Mouse (Mus musculus) adrenal gland, adult 18-20 months (tissue): ENCODE results near the gene Plekha4. TPM values are rescaled to one million over a fixed set of nuclear protein-coding genes. Genes with fewer than 3 reads are reported as not detected.

Experiments used
- DNase-seq, 2 experiments: peaks; one replicate each; pipeline ENCODE4 v3.0.0; 2021 to 2022; ENCODE audit warnings: low spot score in 2 of 2
- total RNA-seq, 2 experiments: library from RNA; stranded (reverse); gene quantifications; 1 replicate in 1 of 2; 2 replicates in 1 of 2; pipeline ENCODE4 v1.2.3; 2021

The Plekha4 gene
- total RNA-seq, 2 experiments from 2014 or later, result 2.5 to 2.7 TPM

- DNase-seq, result no peak
Observed at GRCm38 (mm10) chr7:45537602-45538001, 11.5 kb downstream of the Plekha4 start.

DNA sequence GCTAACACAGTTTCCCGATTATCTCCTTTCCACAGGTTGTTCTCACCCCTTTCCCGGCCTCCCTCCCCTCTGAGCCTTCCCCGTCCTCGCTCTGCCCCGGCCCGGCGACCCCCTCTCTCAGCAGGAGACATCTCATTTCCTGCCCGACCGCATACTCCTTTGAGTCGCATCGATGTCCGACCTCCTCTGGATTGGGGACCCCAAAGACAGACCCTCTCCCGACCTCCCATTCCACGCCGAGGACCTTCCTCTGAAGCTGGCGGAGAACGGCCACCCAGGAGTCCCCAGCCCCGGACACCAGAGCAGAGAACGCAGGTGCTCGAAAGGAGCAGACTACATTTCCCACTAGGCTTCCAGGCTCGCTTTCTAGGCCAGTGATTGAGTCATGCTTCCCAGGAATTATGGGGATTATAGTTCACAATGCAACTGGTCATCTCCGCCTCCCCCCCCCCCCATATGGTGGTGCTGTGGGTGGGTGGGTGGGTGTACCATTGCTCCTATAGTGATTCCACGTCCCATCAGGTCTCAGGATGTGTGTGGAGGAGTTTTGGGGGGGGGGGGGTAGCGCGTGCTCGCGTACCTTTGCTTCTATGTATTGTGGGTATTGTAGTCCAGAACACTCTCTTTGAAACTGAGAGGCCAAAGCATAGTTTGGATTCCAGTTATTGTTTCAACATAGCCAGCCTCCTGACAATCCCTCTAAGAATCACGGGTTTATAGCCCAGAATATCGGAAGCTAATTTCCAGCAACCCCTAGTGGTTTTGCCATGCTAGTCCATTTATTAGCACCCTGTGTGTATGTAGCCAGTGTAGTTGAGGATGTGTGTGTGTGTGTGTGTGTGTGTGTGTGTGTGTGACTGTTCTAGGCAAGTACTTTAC lies 12.3 kb downstream of the Plekha4 start:
- peak in 1 of 2 experiments; percentile 39 for DNase-seq

GRCm38 (mm10) chr7:45539095-45539494 lies 13.0 kb downstream of the Plekha4 start:
- DNase-seq, result no peak

GRCm38 (mm10) chr7:45540213-45540612 lies 14.1 kb downstream of the Plekha4 start:
- no peak for DNase-seq

GRCm38 (mm10) chr7:45544525-45544924 lies 18.4 kb downstream of the Plekha4 start:
- DNase-seq, result no peak

DNA sequence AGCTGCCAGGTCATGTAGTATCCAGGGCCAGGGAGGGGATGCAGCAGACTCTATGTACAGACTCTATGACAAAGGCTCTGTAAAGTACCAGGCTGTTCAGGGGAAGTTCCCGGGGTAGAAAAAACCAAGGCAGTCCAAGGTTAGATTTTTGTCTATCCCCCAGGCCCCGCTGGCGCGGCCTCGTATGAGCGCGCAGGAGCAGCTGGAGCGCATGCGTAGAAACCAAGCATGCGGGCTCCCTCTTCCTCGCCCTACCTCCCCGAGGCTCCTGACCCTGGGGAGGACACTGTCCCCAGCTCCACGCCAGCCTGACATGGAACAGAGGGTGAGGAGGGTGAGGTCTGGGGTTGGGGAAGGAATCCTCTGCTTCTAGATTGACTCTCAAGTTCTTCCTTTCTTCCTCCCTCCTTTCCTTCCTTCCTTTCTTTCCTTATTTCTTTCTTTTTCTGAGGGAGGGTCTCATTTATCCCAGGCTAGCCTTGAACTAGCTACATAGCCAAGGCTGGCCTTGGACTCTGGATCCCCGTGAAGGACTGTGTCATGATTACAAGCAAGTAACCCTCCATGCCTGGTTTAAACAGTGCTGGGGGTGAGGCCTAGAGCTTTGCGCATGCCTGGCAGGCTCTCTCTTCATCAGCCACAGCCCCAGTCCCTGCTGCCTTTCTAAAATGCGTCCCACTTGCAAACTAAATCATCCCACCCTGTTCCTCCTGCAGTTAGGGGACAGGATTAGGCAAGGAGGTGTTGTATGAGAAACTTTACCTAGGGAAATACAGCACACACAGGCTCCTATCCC lies 23.7 kb downstream of the Plekha4 start:
- DNase-seq, result no peak

GRCm38 (mm10) chr7:45550821-45551511 lies 24.8 kb downstream of the Plekha4 start:
- no peak for DNase-seq

DNA sequence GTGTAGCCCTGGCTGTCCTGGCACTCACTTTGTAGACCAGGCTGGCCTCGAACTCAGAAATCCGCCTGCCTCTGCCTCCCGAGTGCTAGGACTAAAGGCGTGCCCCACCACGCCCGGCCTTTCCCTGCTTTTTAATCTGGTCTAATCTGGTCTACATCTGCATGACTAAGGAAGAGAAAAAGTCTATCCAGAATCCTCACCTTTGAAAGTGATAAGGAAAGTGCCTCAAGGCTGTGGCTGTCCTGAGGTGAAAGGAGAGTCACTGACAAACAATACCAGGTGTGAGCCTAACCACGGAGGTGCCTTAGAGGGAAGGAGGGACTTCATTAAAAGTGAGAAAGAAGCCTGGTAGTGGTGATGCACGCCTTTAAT lies 25.4 kb downstream of the Plekha4 start:
- no peak for DNase-seq

GRCm38 (mm10) chr7:45553519-45553918 lies 27.4 kb downstream of the Plekha4 start:
- DNase-seq, result no peak

- DNase-seq, result no peak
Observed at GRCm38 (mm10) chr7:45553990-45554389, 27.9 kb downstream of the Plekha4 start.

- no peak for DNase-seq
Observed at GRCm38 (mm10) chr7:45554744-45555143, 28.6 kb downstream of the Plekha4 start, which contains the start of gene Hsd17b14. Hsd17b14 (plus strand) TSS chr7:45554893.

- peak; percentile 81 to 85 for DNase-seq
Observed at GRCm38 (mm10) chr7:45555787-45556186, 29.7 kb downstream of the Plekha4 start.

GRCm38 (mm10) chr7:45558907-45559306 lies 32.8 kb downstream of the Plekha4 start:
- no peak for DNase-seq

DNA sequence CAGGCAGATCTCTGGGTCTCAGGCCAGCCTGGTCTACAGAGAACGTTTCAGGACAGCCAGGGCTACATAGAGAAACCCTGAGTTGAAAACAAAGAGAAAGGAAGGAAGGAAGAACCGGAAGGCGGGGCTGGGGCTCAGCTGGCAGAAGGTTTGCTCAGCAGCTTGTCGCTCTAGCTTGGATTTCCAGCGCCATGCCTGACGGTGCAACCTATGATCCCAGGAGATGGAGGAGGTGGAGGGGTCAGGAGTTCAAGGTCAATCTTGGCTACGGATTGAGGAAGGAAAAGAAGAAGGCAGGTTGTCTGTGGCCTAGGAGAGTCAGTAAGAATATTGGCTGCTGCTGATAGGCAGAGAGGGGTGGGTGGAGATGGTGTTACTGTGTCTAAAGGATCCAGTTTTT lies 34.1 kb downstream of the Plekha4 start:
- no peak for DNase-seq

DNA sequence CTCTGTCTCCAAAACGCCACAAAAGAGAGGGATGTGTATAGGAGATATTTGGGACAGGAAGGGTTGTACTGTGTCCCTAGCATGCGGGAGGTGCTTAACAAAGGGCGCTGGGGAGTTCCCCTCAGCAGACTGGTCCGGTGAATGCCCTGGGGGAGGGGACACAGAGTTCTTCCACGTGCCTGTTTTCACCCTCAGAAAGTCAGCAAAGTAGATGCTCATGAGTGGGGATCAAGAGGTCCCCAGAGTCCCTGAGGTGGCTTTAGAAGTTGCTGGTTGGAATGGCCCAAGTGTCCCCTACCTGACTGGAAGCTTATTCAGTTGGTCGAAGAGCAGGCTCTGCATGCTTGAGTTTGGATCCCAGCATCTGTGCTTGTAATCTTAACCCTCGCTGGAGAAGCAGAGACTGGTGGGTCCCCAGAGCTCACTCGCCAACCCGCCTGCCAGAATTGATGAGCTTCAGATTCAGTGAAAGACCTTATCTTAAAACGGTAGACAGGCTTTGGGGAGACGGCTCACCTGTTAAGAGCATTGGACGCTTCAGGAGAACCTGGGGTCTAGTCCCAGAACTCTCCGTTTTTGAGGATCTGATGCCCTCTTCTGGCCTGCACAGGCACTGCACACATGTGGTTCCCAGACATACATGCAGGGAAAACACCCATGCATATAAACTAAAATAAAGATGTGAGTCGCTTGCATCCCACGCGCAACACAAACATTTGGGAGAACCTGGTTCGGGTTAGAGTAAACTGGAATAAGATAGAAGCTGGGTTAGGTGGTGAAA lies 34.9 kb downstream of the Plekha4 start:
- DNase-seq, result peak; percentile 74 to 79

DNA sequence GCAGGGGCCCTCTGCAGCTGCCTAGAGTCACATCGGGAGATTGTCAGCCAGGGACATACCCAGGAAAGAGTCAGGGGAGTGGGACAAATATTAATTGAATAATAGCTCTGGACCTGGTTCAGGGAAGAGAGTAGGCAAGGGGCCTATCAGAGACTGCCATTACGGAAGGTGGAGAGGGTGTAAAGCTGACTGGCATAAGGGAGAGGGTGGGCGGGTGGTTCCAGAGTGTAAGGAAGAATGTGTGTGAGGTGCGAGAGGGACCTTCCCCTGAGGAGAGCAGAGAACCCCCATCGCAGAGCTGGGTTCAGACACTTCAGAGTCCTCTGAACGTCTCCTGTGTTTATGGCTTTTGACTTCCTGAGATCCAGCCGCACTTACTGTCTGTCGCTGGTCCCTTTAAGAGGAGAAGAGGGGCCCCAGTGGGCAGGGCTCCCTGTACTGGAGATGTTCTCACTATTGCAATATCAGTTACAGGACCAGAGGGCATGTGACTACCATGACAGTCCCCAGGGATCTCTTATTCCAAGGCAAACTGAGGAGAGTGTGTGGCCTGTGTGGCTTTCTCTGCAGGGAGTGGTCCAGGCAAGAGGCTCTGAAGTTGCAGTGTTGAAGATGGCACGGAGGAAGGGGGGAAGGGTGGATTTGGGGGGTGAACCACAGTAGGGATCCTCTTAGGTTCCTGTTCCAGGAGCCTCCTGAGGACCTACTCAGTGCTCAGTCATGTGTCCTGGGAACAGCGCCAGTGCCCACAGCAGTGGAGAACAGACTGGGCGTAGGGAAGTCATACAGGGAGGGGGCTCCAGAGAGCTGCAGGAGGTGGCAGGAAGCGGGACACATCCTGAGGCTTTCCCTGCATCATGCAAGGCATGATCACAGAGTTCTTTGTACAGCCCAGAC lies 35.7 kb downstream of the Plekha4 start:
- DNase-seq, result no peak

DNA sequence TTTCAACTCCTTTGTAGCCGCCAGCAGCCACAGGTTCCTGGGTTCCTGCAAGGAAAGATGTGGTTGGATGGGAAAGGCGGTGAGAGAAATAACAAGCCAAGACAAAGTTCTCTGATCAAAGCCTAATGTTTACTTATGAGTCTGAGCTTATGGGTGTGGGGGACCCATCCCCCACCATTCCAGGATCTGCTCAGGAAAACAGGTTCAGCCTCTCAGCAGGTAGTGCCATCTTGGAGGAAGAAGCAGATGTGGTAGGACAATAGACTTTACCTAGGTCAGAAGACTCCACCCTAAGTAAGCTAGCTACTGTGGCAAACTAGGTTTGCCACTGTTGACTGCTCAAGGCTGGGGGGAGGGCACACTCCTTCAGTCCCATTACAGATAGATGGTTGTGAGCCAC lies 38.7 kb downstream of the Plekha4 start:
- DNase-seq, result no peak

- DNase-seq, result no peak
Observed at GRCm38 (mm10) chr7:45565446-45565845, 39.3 kb downstream of the Plekha4 start.

DNA sequence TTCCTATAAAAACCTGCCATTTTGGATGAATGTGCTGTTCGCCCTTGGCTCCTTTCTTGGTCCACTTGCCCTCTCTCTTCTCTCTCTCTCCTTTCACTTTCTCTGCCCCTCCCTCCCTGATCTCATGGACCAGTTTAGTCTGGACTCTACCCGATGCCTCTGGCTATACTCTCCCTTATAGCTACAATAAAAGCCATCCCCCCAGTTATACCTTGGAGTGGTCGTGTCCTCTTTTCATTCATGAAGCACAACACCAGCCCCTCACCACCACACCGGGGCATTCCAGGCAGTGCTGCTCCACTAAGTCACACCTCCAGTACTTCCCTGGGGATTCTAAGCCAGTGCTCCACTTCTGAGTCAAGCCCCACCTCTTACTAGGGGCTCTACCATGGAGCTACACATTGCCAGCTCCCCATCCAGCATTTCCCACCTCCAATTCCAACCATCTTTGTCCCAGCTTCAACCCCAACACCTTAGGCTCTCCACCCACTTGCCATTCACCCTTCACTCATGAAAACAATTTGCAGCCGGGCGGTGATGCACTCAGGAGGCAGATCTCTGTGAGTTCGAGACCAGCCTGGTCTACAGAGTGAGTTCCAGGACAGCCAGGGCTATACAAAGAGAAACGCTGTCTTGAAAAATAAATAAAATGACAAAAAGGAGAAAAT lies 41.1 kb downstream of the Plekha4 start:
- no peak for DNase-seq
